Mouse (Mus musculus): ENCODE measurements at regions not wholly inside any gene's neighbourhood (a gene's known extent, or its start where the extent isn't known, plus 50 kb on each side); places are given as distances from the start of the nearest gene placed in this dataset.

GRCm38 (mm10) chr10:42087906-42088305, 69.7 kb upstream of the Armc2 start:
- Histone ChIP-seq H3K79me2 (ENCODE audit: control insufficient read depth, insufficient read depth) (no peaks in the 10 kb centered on the region), H3ac (ENCODE audit: control insufficient read depth, insufficient read length) (no peak overlapping the region), H3K36me3 (ENCODE audit: control insufficient read depth, insufficient read depth) (no peaks in the 10 kb centered on the region), H3K27me3 (ENCODE audit: control insufficient read depth, insufficient read depth, insufficient read length) (no peaks in the 10 kb centered on the region), H3K4me3 (no peak overlapping the region), H3K4me2 (ENCODE audit: low read depth) (no peak overlapping the region)
- TF ChIP-seq MYOG (IDR thresholded peaks at IDR 0.05; ENCODE audit: control insufficient read depth in 1 of 3, insufficient read depth in 1 of 3, insufficient read length in 2 of 3, low read depth in 2 of 3), result no peak
- no peak for TF ChIP-seq REST (IDR thresholded peaks at IDR 0.05; ENCODE audit: insufficient read depth, insufficient read length)
- TF ChIP-seq CEBPB (IDR thresholded peaks at IDR 0.05; ENCODE audit: insufficient read depth, poor library complexity, severe bottlenecking), result no peak
- TF ChIP-seq MYOD1 (IDR thresholded peaks at IDR 0.05; ENCODE audit: control insufficient read depth in 1 of 3, insufficient read length in 2 of 3, low read depth in 2 of 3), result no peak
- no peak for TF ChIP-seq POLR2AphosphoS2 (IDR thresholded peaks at IDR 0.05; ENCODE audit: insufficient read length, low read depth)
- TF ChIP-seq USF1 (IDR thresholded peaks at IDR 0.05; ENCODE audit: low read depth), result no peak
- TF ChIP-seq SRF (IDR thresholded peaks at IDR 0.05; ENCODE audit: control insufficient read depth, insufficient read length, low read depth), result no peak
- TF ChIP-seq MAX (IDR thresholded peaks at IDR 0.05; ENCODE audit: low read depth), result no peak
- TF ChIP-seq POLR2A (IDR thresholded peaks at IDR 0.05; ENCODE audit: insufficient read length, low read depth), result no peak
- no peak for TF ChIP-seq TCF3 (IDR thresholded peaks at IDR 0.05; ENCODE audit: insufficient read length, low read depth)
- TF ChIP-seq E2F4 (IDR thresholded peaks at IDR 0.05; ENCODE audit: insufficient read depth), result no peak
- no peak for TF ChIP-seq TCF12 (IDR thresholded peaks at IDR 0.05; ENCODE audit: insufficient read depth, poor library complexity, severe bottlenecking)

- no peak overlapping the region for H3K4me2 ChIP-seq (ENCODE audit: low read depth)
- H3K4me3 ChIP-seq, result no peak overlapping the region
- TF ChIP-seq POLR2AphosphoS2 (IDR thresholded peaks at IDR 0.05; ENCODE audit: insufficient read length, low read depth) (no peak), POLR2A (IDR thresholded peaks at IDR 0.05; ENCODE audit: insufficient read length, low read depth) (no peak), TCF3 (IDR thresholded peaks at IDR 0.05; ENCODE audit: insufficient read length, low read depth) (no peak), TCF12 (IDR thresholded peaks at IDR 0.05; ENCODE audit: insufficient read depth, poor library complexity, severe bottlenecking) (no peak), USF1 (IDR thresholded peaks at IDR 0.05; ENCODE audit: low read depth) (no peak), E2F4 (IDR thresholded peaks at IDR 0.05; ENCODE audit: insufficient read depth) (no peak), MYOG (IDR thresholded peaks at IDR 0.05; ENCODE audit: control insufficient read depth in 1 of 3, insufficient read depth in 1 of 3, insufficient read length in 2 of 3, low read depth in 2 of 3) (no peak), MAX (IDR thresholded peaks at IDR 0.05; ENCODE audit: low read depth) (no peak), REST (IDR thresholded peaks at IDR 0.05; ENCODE audit: insufficient read depth, insufficient read length) (no peak), CEBPB (IDR thresholded peaks at IDR 0.05; ENCODE audit: insufficient read depth, poor library complexity, severe bottlenecking) (no peak), SRF (IDR thresholded peaks at IDR 0.05; ENCODE audit: control insufficient read depth, insufficient read length, low read depth) (no peak), MYOD1 (IDR thresholded peaks at IDR 0.05; ENCODE audit: control insufficient read depth in 1 of 3, insufficient read length in 2 of 3, low read depth in 2 of 3) (no peak)
- H3ac ChIP-seq (ENCODE audit: control insufficient read depth, insufficient read length), result no peak overlapping the region
- no peaks in the 10 kb centered on the region for H3K27me3 ChIP-seq (ENCODE audit: control insufficient read depth, insufficient read depth, insufficient read length)
- H3K36me3 ChIP-seq (ENCODE audit: control insufficient read depth, insufficient read depth), result no peaks in the 10 kb centered on the region
- H3K79me2 ChIP-seq (ENCODE audit: control insufficient read depth, insufficient read depth), result no peaks in the 10 kb centered on the region
These were observed 68.4 kb upstream of the Armc2 start for GRCm38 (mm10) chr10:42086691-42087090.

GRCm38 (mm10) chr10:42085295-42085694, 67.1 kb upstream of the Armc2 start:
- Histone ChIP-seq H3K4me2 (ENCODE audit: low read depth) (no peak overlapping the region), H3K36me3 (ENCODE audit: control insufficient read depth, insufficient read depth) (no peaks in the 10 kb centered on the region), H3ac (ENCODE audit: control insufficient read depth, insufficient read length) (no peak overlapping the region), H3K4me3 (no peak overlapping the region), H3K79me2 (ENCODE audit: control insufficient read depth, insufficient read depth) (no peaks in the 10 kb centered on the region), H3K27me3 (ENCODE audit: control insufficient read depth, insufficient read depth, insufficient read length) (no peaks in the 10 kb centered on the region)
- no peak for TF ChIP-seq CEBPB (IDR thresholded peaks at IDR 0.05; ENCODE audit: insufficient read depth, poor library complexity, severe bottlenecking)
- no peak for TF ChIP-seq MAX (IDR thresholded peaks at IDR 0.05; ENCODE audit: low read depth)
- TF ChIP-seq E2F4 (IDR thresholded peaks at IDR 0.05; ENCODE audit: insufficient read depth), result no peak
- no peak for TF ChIP-seq USF1 (IDR thresholded peaks at IDR 0.05; ENCODE audit: low read depth)
- TF ChIP-seq POLR2A (IDR thresholded peaks at IDR 0.05; ENCODE audit: insufficient read length, low read depth), result no peak
- no peak for TF ChIP-seq SRF (IDR thresholded peaks at IDR 0.05; ENCODE audit: control insufficient read depth, insufficient read length, low read depth)
- no peak for TF ChIP-seq REST (IDR thresholded peaks at IDR 0.05; ENCODE audit: insufficient read depth, insufficient read length)
- no peak for TF ChIP-seq POLR2AphosphoS2 (IDR thresholded peaks at IDR 0.05; ENCODE audit: insufficient read length, low read depth)
- TF ChIP-seq TCF3 (IDR thresholded peaks at IDR 0.05; ENCODE audit: insufficient read length, low read depth), result no peak
- TF ChIP-seq TCF12 (IDR thresholded peaks at IDR 0.05; ENCODE audit: insufficient read depth, poor library complexity, severe bottlenecking), result no peak
- TF ChIP-seq MYOD1 (IDR thresholded peaks at IDR 0.05; ENCODE audit: control insufficient read depth in 1 of 3, insufficient read length in 2 of 3, low read depth in 2 of 3), result no peak
- no peak for TF ChIP-seq MYOG (IDR thresholded peaks at IDR 0.05; ENCODE audit: control insufficient read depth in 1 of 3, insufficient read depth in 1 of 3, insufficient read length in 2 of 3, low read depth in 2 of 3)

- TF ChIP-seq CEBPB (IDR thresholded peaks at IDR 0.05; ENCODE audit: insufficient read depth, poor library complexity, severe bottlenecking), result no peak
- no peak for TF ChIP-seq POLR2A (IDR thresholded peaks at IDR 0.05; ENCODE audit: insufficient read length, low read depth)
- TF ChIP-seq POLR2AphosphoS2 (IDR thresholded peaks at IDR 0.05; ENCODE audit: insufficient read length, low read depth), result no peak
- no peak for TF ChIP-seq MYOD1 (IDR thresholded peaks at IDR 0.05; ENCODE audit: control insufficient read depth in 1 of 3, insufficient read length in 2 of 3, low read depth in 2 of 3)
- TF ChIP-seq USF1 (IDR thresholded peaks at IDR 0.05; ENCODE audit: low read depth), result no peak
- no peak for TF ChIP-seq SRF (IDR thresholded peaks at IDR 0.05; ENCODE audit: control insufficient read depth, insufficient read length, low read depth)
- no peak for TF ChIP-seq REST (IDR thresholded peaks at IDR 0.05; ENCODE audit: insufficient read depth, insufficient read length)
- no peak for TF ChIP-seq TCF3 (IDR thresholded peaks at IDR 0.05; ENCODE audit: insufficient read length, low read depth)
- no peak for TF ChIP-seq MYOG (IDR thresholded peaks at IDR 0.05; ENCODE audit: control insufficient read depth in 1 of 3, insufficient read depth in 1 of 3, insufficient read length in 2 of 3, low read depth in 2 of 3)
- TF ChIP-seq MAX (IDR thresholded peaks at IDR 0.05; ENCODE audit: low read depth), result no peak
- H3K36me3 ChIP-seq (ENCODE audit: control insufficient read depth, insufficient read depth), result no peaks in the 10 kb centered on the region
- H3K4me2 ChIP-seq (ENCODE audit: low read depth), result no peak overlapping the region
- H3ac ChIP-seq (ENCODE audit: control insufficient read depth, insufficient read length), result no peak overlapping the region
- no peaks in the 10 kb centered on the region for H3K27me3 ChIP-seq (ENCODE audit: control insufficient read depth, insufficient read depth, insufficient read length)
- H3K4me3 ChIP-seq, result no peak overlapping the region
- no peaks in the 10 kb centered on the region for H3K79me2 ChIP-seq (ENCODE audit: control insufficient read depth, insufficient read depth)
These were observed 64.1 kb upstream of the Armc2 start for GRCm38 (mm10) chr10:42082227-42082840.
